11 mouse cellular contexts compared by ENCODE assay signal in the genomic region with DNA sequence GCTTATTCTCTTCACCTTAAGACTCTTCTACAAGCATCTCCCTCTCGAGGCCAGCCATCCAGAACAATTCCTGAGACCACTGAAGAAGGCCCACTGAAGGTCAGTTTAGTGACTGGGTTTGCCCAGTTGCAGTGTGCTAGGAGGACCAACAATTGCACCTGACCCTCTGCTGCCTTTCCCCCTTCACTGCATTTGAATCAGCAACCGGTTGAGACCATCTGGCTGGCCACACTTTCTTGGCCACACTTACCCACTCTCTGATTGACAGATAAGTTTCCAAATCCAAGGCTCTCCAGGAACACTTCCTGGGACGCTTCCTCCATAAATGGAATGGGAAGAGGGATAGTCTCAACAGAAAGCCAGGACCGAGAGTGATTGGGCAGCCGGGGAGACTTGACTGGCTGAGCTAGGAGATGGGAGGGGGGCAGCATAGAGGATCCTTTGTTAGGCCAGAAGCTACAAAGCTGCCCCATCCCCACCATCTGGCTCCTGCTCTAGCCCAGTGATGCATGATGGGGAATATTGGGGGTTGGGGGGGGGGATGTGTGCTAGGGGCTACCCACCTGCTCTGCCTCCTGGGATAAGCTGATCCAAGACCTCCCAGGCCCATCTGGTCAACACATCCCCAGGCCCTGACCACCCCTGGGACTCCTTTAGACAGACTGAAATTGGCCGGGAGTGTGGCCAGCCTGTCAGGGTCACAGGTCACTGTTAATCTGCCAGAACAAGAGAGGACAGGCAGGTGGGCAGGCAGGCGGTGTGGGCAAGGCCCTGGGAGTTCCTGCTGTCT. TPM values are rescaled to one million over a fixed set of nuclear protein-coding genes. Genes with fewer than 3 reads are reported as not detected.
DNase-seq lines count a peak whose midpoint lies in the region; ATAC-seq and TF ChIP-seq lines count a peak whose summit lies in the region.
"Had no signal": no experiment of that assay in that cellular context is flagged by ENCODE, and none has a peak within 500 bp of the region (broad histone marks: within the 10 kb centered on the region; RNA-seq: fewer than 3 reads in every experiment).

No protein-coding gene starts in this region.

- no peak overlapping the region for H3K4me2 ChIP-seq in kidney, postnatal 0 days (ENCODE audit: low read length)
- H3K4me2 ChIP-seq in forebrain, postnatal 0 days (ENCODE audit: low read depth), result no peak overlapping the region
- no peak overlapping the region for H3K4me2 ChIP-seq in neural tube, embryonic 11.5 days (ENCODE audit: low read depth)

- H3K27ac ChIP-seq in kidney, postnatal 0 days, result no peak overlapping the region
- peak overlapping the region; percentile 73 for H3K27ac ChIP-seq in forebrain, postnatal 0 days (ENCODE audit: low read depth, low read length)
- H3K27ac ChIP-seq in neural tube, embryonic 11.5 days (ENCODE audit: low read depth, low read length), result peak overlapping the region; percentile 79

- H3K27me3 ChIP-seq in kidney, postnatal 0 days (ENCODE audit: insufficient read depth, low read length), result no peaks in the 10 kb centered on the region
- H3K27me3 ChIP-seq in forebrain, postnatal 0 days (ENCODE audit: insufficient read depth, low read length), result no peaks in the 10 kb centered on the region
- H3K27me3 ChIP-seq in neural tube, embryonic 11.5 days (ENCODE audit: control insufficient read depth, insufficient read depth, low read length), result no peaks in the 10 kb centered on the region

- H3K36me3 ChIP-seq in kidney, postnatal 0 days (ENCODE audit: insufficient read depth, low read length), result no peaks in the 10 kb centered on the region
- H3K36me3 ChIP-seq in forebrain, postnatal 0 days (ENCODE audit: insufficient read depth), result no peaks in the 10 kb centered on the region
- H3K36me3 ChIP-seq in neural tube, embryonic 11.5 days (ENCODE audit: control insufficient read depth, insufficient read depth, low read length), result no peaks in the 10 kb centered on the region

- no peak overlapping the region for H3K9ac ChIP-seq in kidney, postnatal 0 days (ENCODE audit: low read depth, low read length)
- H3K9ac ChIP-seq in forebrain, postnatal 0 days, result no peak overlapping the region
- peak overlapping the region; percentile 3; the same call in 1 of the 2 replicates for H3K9ac ChIP-seq in neural tube, embryonic 11.5 days (ENCODE audit: low read length)

- H3K4me1 ChIP-seq in kidney, postnatal 0 days (replicated peaks; ENCODE audit: insufficient read depth, low read length), result no peaks in the 10 kb centered on the region
- H3K4me1 ChIP-seq in forebrain, postnatal 0 days (ENCODE audit: insufficient read depth), result peaks cover 5% of the 10 kb centered on the region; the same call in 1 of the 2 replicates
- peaks cover 5% of the 10 kb centered on the region for H3K4me1 ChIP-seq in neural tube, embryonic 11.5 days (ENCODE audit: control insufficient read depth, insufficient read depth, low read length)

- ATAC-seq in kidney, postnatal 0 days (replicated peaks; ENCODE audit: low FRiP score, low read depth), result peak; percentile 59; the same call in 1 of the 2 replicates
- ATAC-seq in forebrain, postnatal 0 days, result peak; percentile 86
- peak; percentile 90 for ATAC-seq in neural tube, embryonic 11.5 days (ENCODE audit: insufficient read depth, low FRiP score, low TSS enrichment)

- 28% methylated on average over 7 of the region's 7 CpGs for WGBS in kidney, postnatal 0 days
- 20% methylated on average over 7 of the region's 7 CpGs for WGBS in forebrain, postnatal 0 days
- 21% methylated on average over 7 of the region's 7 CpGs for WGBS in neural tube, embryonic 11.5 days

- TF ChIP-seq CTCF in kidney, postnatal 0 days (IDR thresholded peaks at IDR 0.05; ENCODE audit: low read depth), result no peak
- TF ChIP-seq CTCF in forebrain, postnatal 0 days (IDR thresholded peaks at IDR 0.05; ENCODE audit: low read depth), result no peak

- H3K9me3 ChIP-seq in kidney, postnatal 0 days (replicated peaks; ENCODE audit: low read length), result no peaks in the 10 kb centered on the region
- no peaks in the 10 kb centered on the region for H3K9me3 ChIP-seq in forebrain, postnatal 0 days (ENCODE audit: low read length)
- no peaks in the 10 kb centered on the region for H3K9me3 ChIP-seq in neural tube, embryonic 11.5 days (ENCODE audit: control insufficient read depth, low read length)

- H3K4me3 ChIP-seq in kidney, postnatal 0 days (replicated peaks; ENCODE audit: low read depth, low read length), result no peak overlapping the region
- H3K4me3 ChIP-seq in forebrain, postnatal 0 days (ENCODE audit: low read depth, low read length), result no peak overlapping the region
- H3K4me3 ChIP-seq in neural tube, embryonic 11.5 days (ENCODE audit: low read depth, low read length), result no peak overlapping the region

- DNase-seq in kidney, postnatal 0 days (ENCODE audit: low spot score), result no peak
- DNase-seq in kidney, adult 8-10 months, result no peak
- DNase-seq in cerebellum, postnatal 10 days, result peak; percentile 91 to 94
- peak; percentile 73 for DNase-seq in forebrain, postnatal 0 days
- peak; percentile 74 for DNase-seq in neural tube, embryonic 11.5 days (ENCODE audit: low spot score)
- no peak for DNase-seq in spleen, postnatal 36 days (ENCODE audit: low spot score in 2 of 2)
- no peak for DNase-seq in adrenal gland, postnatal 4 days (ENCODE audit: low spot score in 2 of 2)
- no peak for DNase-seq in right cerebral cortex, postnatal 25 days
- DNase-seq: adrenal gland, postnatal 14 days; B cell, adult 2 months had no signal

RNA-seq across cellular contexts. Expression of a gene that starts 13.2 kb away (rescaled TPM):
- 16.8 and 16.9 TPM in 2 replicates for polyA plus RNA-seq in kidney, postnatal 0 days (2015; fragmentation: Nextera tagmentation; extraction: Ambion mirVana)
- 23.0 and 25.3 TPM in 2 replicates for total RNA-seq in forebrain, postnatal 0 days (2014; rRNA removed)
- polyA plus RNA-seq in forebrain, postnatal 0 days (2015; fragmentation: Nextera tagmentation; extraction: Ambion mirVana), result 14.8 and 15.8 TPM in 2 replicates
- 2.8 TPM in 2 replicates for polyA plus RNA-seq in neural tube, embryonic 11.5 days (2014; fragmentation: Nextera tagmentation; extraction: Ambion mirVana)
- total RNA-seq in adrenal gland, postnatal 4 days (2021), result 10 to 100 TPM; 29.2 to 30.1 TPM
- total RNA-seq: granulocyte monocyte progenitor cell, adult 5-6 weeks had no signal

RNA-seq across cellular contexts. Expression of a gene that starts 15.1 kb away (rescaled TPM):
- polyA plus RNA-seq in kidney, postnatal 0 days (2015; fragmentation: Nextera tagmentation; extraction: Ambion mirVana), result 23.6 and 26.0 TPM in 2 replicates
- 32.5 and 41.8 TPM in 2 replicates for total RNA-seq in forebrain, postnatal 0 days (2014; rRNA removed)
- polyA plus RNA-seq in forebrain, postnatal 0 days (2015; fragmentation: Nextera tagmentation; extraction: Ambion mirVana), result 22.1 and 31.9 TPM in 2 replicates
- 62.6 and 63.6 TPM in 2 replicates for polyA plus RNA-seq in neural tube, embryonic 11.5 days (2014; fragmentation: Nextera tagmentation; extraction: Ambion mirVana)
- 10 to 100 TPM; 45.8 to 60.4 TPM for total RNA-seq in adrenal gland, postnatal 4 days (2021)

RNA-seq across cellular contexts. Expression of a gene that starts 48.3 kb away (rescaled TPM):
- polyA plus RNA-seq in kidney, postnatal 0 days (2015; fragmentation: Nextera tagmentation; extraction: Ambion mirVana), result 13.9 and 25.2 TPM in 2 replicates
- 14.3 and 14.7 TPM in 2 replicates for total RNA-seq in forebrain, postnatal 0 days (2014; rRNA removed)
- 6.3 and 10.4 TPM in 2 replicates for polyA plus RNA-seq in forebrain, postnatal 0 days (2015; fragmentation: Nextera tagmentation; extraction: Ambion mirVana)
- 15.8 and 16.0 TPM in 2 replicates for polyA plus RNA-seq in neural tube, embryonic 11.5 days (2014; fragmentation: Nextera tagmentation; extraction: Ambion mirVana)
- 10 to 100 TPM; 15.9 to 17.9 TPM for total RNA-seq in adrenal gland, postnatal 4 days (2021)

Comparison
In these comparisons a context has a peak if more than half of its experiments do, and no peak if none do; other contexts are left out.
1. DNase-seq: peak in cerebellum, postnatal 10 days (2 of 2), forebrain, postnatal 0 days (single experiment) and neural tube, embryonic 11.5 days (single experiment); none in kidney, postnatal 0 days (single experiment), kidney, adult 8-10 months (0 of 2), spleen, postnatal 36 days (0 of 2), adrenal gland, postnatal 4 days (0 of 2) and right cerebral cortex, postnatal 25 days (single experiment).
2. Peak in every context shown above with its lines, with median percentiles within 50 percentile points of each other: ATAC-seq.